Mouse (Mus musculus): ENCODE data around the gene Olfr1440. TPM values are rescaled to one million over a fixed set of nuclear protein-coding genes. Genes with fewer than 3 reads are reported as not detected.

The Olfr1440 gene
- polyA plus RNA-seq, 1 experiment from 2014 or later, result not detected

Other genes with a start within 250 kb of the Olfr1440 start
- gene Olfr1555-ps1, start 217.2 kb upstream of the Olfr1440 start, polyA plus RNA-seq (2014; fragmentation: Nextera tagmentation; extraction: Ambion mirVana), result not detected in 2 replicates
- not detected in 2 replicates for gene Olfr1431, start 186.6 kb upstream of the Olfr1440 start, polyA plus RNA-seq (2014; fragmentation: Nextera tagmentation; extraction: Ambion mirVana)
- gene Olfr1432, start 154.7 kb upstream of the Olfr1440 start, polyA plus RNA-seq (2014; fragmentation: Nextera tagmentation; extraction: Ambion mirVana), result not detected in 2 replicates
- not detected in 2 replicates for gene Olfr262, start 145.6 kb upstream of the Olfr1440 start, polyA plus RNA-seq (2014; fragmentation: Nextera tagmentation; extraction: Ambion mirVana)
- not detected in 2 replicates for gene Olfr235, start 126.2 kb upstream of the Olfr1440 start, polyA plus RNA-seq (2014; fragmentation: Nextera tagmentation; extraction: Ambion mirVana)
- not detected in 2 replicates for gene Olfr1434, start 107.4 kb upstream of the Olfr1440 start, polyA plus RNA-seq (2014; fragmentation: Nextera tagmentation; extraction: Ambion mirVana)
- not detected in 2 replicates for gene Olfr1436, start 88.1 kb upstream of the Olfr1440 start, polyA plus RNA-seq (2014; fragmentation: Nextera tagmentation; extraction: Ambion mirVana)
- not detected in 2 replicates for gene Olfr1437, start 62.2 kb upstream of the Olfr1440 start, polyA plus RNA-seq (2014; fragmentation: Nextera tagmentation; extraction: Ambion mirVana)
- not detected in 2 replicates for gene Olfr1438-ps1, start 51.4 kb upstream of the Olfr1440 start, polyA plus RNA-seq (2014; fragmentation: Nextera tagmentation; extraction: Ambion mirVana)
- gene Olfr1441, start 30.2 kb downstream of the Olfr1440 start, polyA plus RNA-seq (2014; fragmentation: Nextera tagmentation; extraction: Ambion mirVana), result not detected in 2 replicates
- gene Pfpl, start 40.6 kb downstream of the Olfr1440 start, polyA plus RNA-seq (2014; fragmentation: Nextera tagmentation; extraction: Ambion mirVana), result not detected in 2 replicates
- 1.1 and 1.2 TPM in 2 replicates for gene Mpeg1, start 73.5 kb downstream of the Olfr1440 start, polyA plus RNA-seq (2014; fragmentation: Nextera tagmentation; extraction: Ambion mirVana)
- gene Dtx4, start 114.2 kb downstream of the Olfr1440 start, polyA plus RNA-seq (2014; fragmentation: Nextera tagmentation; extraction: Ambion mirVana), result 60.1 and 71.8 TPM in 2 replicates
- gene Fam111a, start 158.5 kb downstream of the Olfr1440 start, polyA plus RNA-seq (2014; fragmentation: Nextera tagmentation; extraction: Ambion mirVana), result 22.5 and 24.5 TPM in 2 replicates
- not detected in 2 replicates for gene Gm4952, start 212.7 kb downstream of the Olfr1440 start, polyA plus RNA-seq (2014; fragmentation: Nextera tagmentation; extraction: Ambion mirVana)
- not detected in 2 replicates for gene Glyat, start 246.0 kb downstream of the Olfr1440 start, polyA plus RNA-seq (2014; fragmentation: Nextera tagmentation; extraction: Ambion mirVana)

All from neural tube, embryonic 11.5 days (tissue).